Mouse (Mus musculus): ENCODE data around the gene Usp46.

- no peak for TF ChIP-seq CTCF (IDR thresholded peaks at IDR 0.05; ENCODE audit: extremely low read depth, insufficient read depth, insufficient read length, insufficient replicate concordance)
- TF ChIP-seq POLR2A (IDR thresholded peaks at IDR 0.05; ENCODE audit: low read depth, low read length) = no peak
These were observed 30.8 kb upstream of the Usp46 start for GRCm38 (mm10) chr5:74099046-74099445.
